Mouse (Mus musculus): ENCODE measurements at regions not wholly inside any gene's neighbourhood (a gene's known extent, or its start where the extent isn't known, plus 50 kb on each side); places are given as distances from the start of the nearest gene placed in this dataset.

GRCm38 (mm10) chr6:99932405-99932804, 206.2 kb upstream of the Prok2 start:
- DNase-seq, result no peak

GRCm38 (mm10) chr6:99931588-99931987, 205.4 kb upstream of the Prok2 start:
- no peak for DNase-seq

- DNase-seq, result no peak
Measured at GRCm38 (mm10) chr6:99930316-99930715, 204.1 kb upstream of the Prok2 start.

GRCm38 (mm10) chr6:99927933-99928555, 201.9 kb upstream of the Prok2 start:
- no peak for DNase-seq

- DNase-seq, result no peak
Measured at GRCm38 (mm10) chr6:99924181-99924580, 198.0 kb upstream of the Prok2 start.

GRCm38 (mm10) chr6:99921966-99922365, 195.8 kb upstream of the Prok2 start:
- no peak for DNase-seq

- DNase-seq, result no peak
Measured at GRCm38 (mm10) chr6:99919816-99920562, 193.8 kb upstream of the Prok2 start.

- no peak for DNase-seq
Measured at GRCm38 (mm10) chr6:99918351-99918750, 192.2 kb upstream of the Prok2 start.

GRCm38 (mm10) chr6:99909921-99910320, 183.7 kb upstream of the Prok2 start:
- no peak for DNase-seq

- no peak for DNase-seq
Measured at GRCm38 (mm10) chr6:99909459-99909858, 183.3 kb upstream of the Prok2 start.

- DNase-seq, result no peak
Measured at GRCm38 (mm10) chr6:99908066-99908465, 181.9 kb upstream of the Prok2 start.

- no peak for DNase-seq
Measured at GRCm38 (mm10) chr6:99905194-99905593, 179.0 kb upstream of the Prok2 start.

- no peak for DNase-seq
Measured at GRCm38 (mm10) chr6:99904607-99905006, 178.4 kb upstream of the Prok2 start.

- DNase-seq, result peak; percentile 84
Measured at GRCm38 (mm10) chr6:99904044-99904443, 177.9 kb upstream of the Prok2 start.

GRCm38 (mm10) chr6:99901564-99901963, 175.4 kb upstream of the Prok2 start:
- DNase-seq, result no peak

GRCm38 (mm10) chr6:99901146-99901545, 175.0 kb upstream of the Prok2 start:
- no peak for DNase-seq

- DNase-seq, result no peak
Measured at GRCm38 (mm10) chr6:99899704-99900103, 173.5 kb upstream of the Prok2 start.

- no peak for DNase-seq
Measured at GRCm38 (mm10) chr6:99898077-99898476, 171.9 kb upstream of the Prok2 start.

GRCm38 (mm10) chr6:99895558-99895957, 169.4 kb upstream of the Prok2 start:
- no peak for DNase-seq

- DNase-seq, result no peak
Measured at GRCm38 (mm10) chr6:99893936-99894335, 167.7 kb upstream of the Prok2 start.

GRCm38 (mm10) chr6:99892204-99892603, 166.0 kb upstream of the Prok2 start:
- no peak for DNase-seq

GRCm38 (mm10) chr6:99891790-99892189, 165.6 kb upstream of the Prok2 start:
- DNase-seq, result no peak

- DNase-seq, result no peak
Measured at GRCm38 (mm10) chr6:99890805-99891204, 164.6 kb upstream of the Prok2 start.

GRCm38 (mm10) chr6:99889055-99889454, 162.9 kb upstream of the Prok2 start:
- no peak for DNase-seq

- DNase-seq, result no peak
Measured at GRCm38 (mm10) chr6:99887904-99888303, 161.7 kb upstream of the Prok2 start.
